23 mouse cellular contexts compared by ENCODE assay signal in the genomic region with DNA sequence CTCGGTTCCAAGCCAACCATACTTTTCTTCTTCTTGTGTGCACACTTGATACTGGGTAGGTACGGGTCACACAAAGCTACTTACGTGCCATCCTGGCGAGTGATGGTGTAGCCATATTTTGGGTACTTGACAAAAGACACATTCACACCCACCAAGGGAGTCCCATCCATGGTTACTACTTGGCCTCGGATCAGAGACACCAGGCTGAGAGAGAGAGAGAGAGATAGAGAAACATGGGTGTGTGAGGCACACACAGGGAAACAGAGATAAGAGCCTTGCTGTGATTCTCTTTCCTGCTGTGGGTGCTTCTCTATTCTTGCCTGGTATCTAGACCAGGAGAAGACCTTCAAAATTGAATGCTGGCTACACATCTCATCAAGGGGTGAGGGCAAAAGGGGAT.
DNase-seq lines count a peak whose midpoint lies in the region; ATAC-seq and TF ChIP-seq lines count a peak whose summit lies in the region.
"Had no signal": no experiment of that assay in that cellular context is flagged by ENCODE, and none has a peak within 500 bp of the region (broad histone marks: within the 10 kb centered on the region; RNA-seq: fewer than 3 reads in every experiment).

No protein-coding gene starts in this region.

- no peaks in the 10 kb centered on the region for H3K36me3 ChIP-seq in forebrain, embryonic 15.5 days
- H3K36me3 ChIP-seq in forebrain, embryonic 11.5 days (ENCODE audit: control insufficient read depth, insufficient read depth, low read length) = no peaks in the 10 kb centered on the region
- 0 out of 2 replicates have a peak, but pooled peaks cover 4% of the 10 kb centered on the region for H3K36me3 ChIP-seq in neural tube, embryonic 13.5 days
- H3K36me3 ChIP-seq in neural tube, embryonic 15.5 days = no peaks in the 10 kb centered on the region
- H3K36me3 ChIP-seq: embryonic facial prominence, embryonic 12.5 days; limb, embryonic 12.5 days; liver, embryonic 15.5 days; lung, embryonic 15.5 days; stomach, embryonic 15.5 days had no signal

- 69% methylated on average over 5 of the region's 5 CpGs for WGBS in forebrain, embryonic 15.5 days
- 89% methylated on average over 5 of the region's 5 CpGs for WGBS in forebrain, embryonic 11.5 days
- WGBS in neural tube, embryonic 13.5 days = 91% methylated on average over 5 of the region's 5 CpGs
- WGBS in neural tube, embryonic 15.5 days = 92% methylated on average over 5 of the region's 5 CpGs

- H3K4me1 ChIP-seq in forebrain, embryonic 15.5 days = peaks cover 41% of the 10 kb centered on the region
- H3K4me1 ChIP-seq in forebrain, embryonic 11.5 days (replicated peaks; ENCODE audit: control insufficient read depth, insufficient read depth, low read length) = 0 out of 2 replicates have a peak, but pooled peaks cover 2% of the 10 kb centered on the region
- peaks cover 15% of the 10 kb centered on the region for H3K4me1 ChIP-seq in neural tube, embryonic 13.5 days (replicated peaks)
- H3K4me1 ChIP-seq in neural tube, embryonic 15.5 days = peaks cover 24% of the 10 kb centered on the region
- H3K4me1 ChIP-seq: embryonic facial prominence, embryonic 12.5 days; limb, embryonic 12.5 days; liver, embryonic 15.5 days; stomach, embryonic 15.5 days had no signal

- no peak overlapping the region for H3K9ac ChIP-seq in forebrain, embryonic 15.5 days (replicated peaks)
- H3K9ac ChIP-seq in forebrain, embryonic 11.5 days (ENCODE audit: low read length) = no peak overlapping the region
- no peak overlapping the region for H3K9ac ChIP-seq in neural tube, embryonic 13.5 days
- no peak overlapping the region for H3K9ac ChIP-seq in neural tube, embryonic 15.5 days (replicated peaks)
- H3K9ac ChIP-seq: embryonic facial prominence, embryonic 12.5 days; limb, embryonic 12.5 days; liver, embryonic 15.5 days; lung, embryonic 15.5 days; stomach, embryonic 15.5 days had no signal

- DNase-seq in forebrain, embryonic 11.5 days (ENCODE audit: low spot score) = no peak
- DNase-seq in layer of hippocampus, adult 2 months (ENCODE audit: low spot score in 2 of 2) = no peak
- DNase-seq in layer of hippocampus, adult 9-10 months (ENCODE audit: low spot score) = no peak
- no peak for DNase-seq in neural tube, embryonic 10.5 days (ENCODE audit: extremely low spot score, low spot score)
- no peak for DNase-seq in left cerebral cortex, adult 11 months (ENCODE audit: low spot score)
- DNase-seq: adrenal gland, postnatal 25 days; B cell, adult 2 months; embryo, embryonic 11 days; gastrocnemius, postnatal 36 days; kidney, adult 9 months; kidney, postnatal 10 days; lung, postnatal 36 days had no signal

- H3K9me3 ChIP-seq in forebrain, embryonic 15.5 days = no peaks in the 10 kb centered on the region
- H3K9me3 ChIP-seq in forebrain, embryonic 11.5 days (ENCODE audit: control insufficient read depth, low read length) = no peaks in the 10 kb centered on the region
- no peaks in the 10 kb centered on the region for H3K9me3 ChIP-seq in neural tube, embryonic 13.5 days
- no peaks in the 10 kb centered on the region for H3K9me3 ChIP-seq in neural tube, embryonic 15.5 days (replicated peaks)
- H3K9me3 ChIP-seq: embryonic facial prominence, embryonic 12.5 days; limb, embryonic 12.5 days; liver, embryonic 15.5 days; lung, embryonic 15.5 days; stomach, embryonic 15.5 days had no signal

- no peak for TF ChIP-seq CTCF in layer of hippocampus, adult 2 months (conservative IDR thresholded peaks at IDR 0.05)

- no peaks in the 10 kb centered on the region for H3K27me3 ChIP-seq in forebrain, embryonic 15.5 days
- H3K27me3 ChIP-seq in forebrain, embryonic 11.5 days (ENCODE audit: control insufficient read depth, insufficient read depth, low read length) = no peaks in the 10 kb centered on the region
- no peaks in the 10 kb centered on the region for H3K27me3 ChIP-seq in neural tube, embryonic 13.5 days
- H3K27me3 ChIP-seq in neural tube, embryonic 15.5 days (replicated peaks) = no peaks in the 10 kb centered on the region
- H3K27me3 ChIP-seq: limb, embryonic 12.5 days; liver, embryonic 15.5 days; lung, embryonic 15.5 days; stomach, embryonic 15.5 days had no signal

- no peak overlapping the region for H3K4me3 ChIP-seq in forebrain, embryonic 15.5 days
- no peak overlapping the region for H3K4me3 ChIP-seq in forebrain, embryonic 11.5 days (ENCODE audit: low read depth, low read length)
- H3K4me3 ChIP-seq in layer of hippocampus, adult 2 months = no peak overlapping the region
- H3K4me3 ChIP-seq in neural tube, embryonic 13.5 days = no peak overlapping the region
- H3K4me3 ChIP-seq in neural tube, embryonic 15.5 days (replicated peaks) = no peak overlapping the region
- H3K4me3 ChIP-seq: embryonic facial prominence, embryonic 12.5 days; left cerebral cortex, adult 2 months; limb, embryonic 12.5 days; liver, embryonic 15.5 days; lung, embryonic 15.5 days; stomach, embryonic 15.5 days had no signal

- ATAC-seq in forebrain, embryonic 15.5 days (replicated peaks) = peak; percentile 23; the same call in 1 of the 2 replicates
- ATAC-seq in forebrain, embryonic 11.5 days (replicated peaks; ENCODE audit: low FRiP score) = no peak
- no peak for ATAC-seq in neural tube, embryonic 13.5 days (ENCODE audit: low read depth)
- ATAC-seq in neural tube, embryonic 15.5 days (ENCODE audit: low FRiP score) = no peak
- ATAC-seq: intestine, postnatal 0 days had no signal

- H3K4me2 ChIP-seq in forebrain, embryonic 15.5 days (replicated peaks) = no peak overlapping the region
- H3K4me2 ChIP-seq in forebrain, embryonic 11.5 days (ENCODE audit: low read depth, low read length, severe bottlenecking) = no peak overlapping the region
- H3K4me2 ChIP-seq in neural tube, embryonic 13.5 days = no peak overlapping the region
- no peak overlapping the region for H3K4me2 ChIP-seq in neural tube, embryonic 15.5 days
- H3K4me2 ChIP-seq: embryonic facial prominence, embryonic 12.5 days; heart, embryonic 11.5 days; limb, embryonic 12.5 days; liver, embryonic 15.5 days; lung, embryonic 15.5 days; stomach, embryonic 15.5 days had no signal

- H3K27ac ChIP-seq in forebrain, embryonic 15.5 days (replicated peaks) = peak overlapping the region; percentile 74
- no peak overlapping the region for H3K27ac ChIP-seq in forebrain, embryonic 11.5 days (ENCODE audit: low read depth, low read length)
- H3K27ac ChIP-seq in layer of hippocampus, adult 2 months = peak overlapping the region; percentile 55; the same call in 1 of the 2 replicates
- peak overlapping the region; percentile 42; the same call in 1 of the 2 replicates for H3K27ac ChIP-seq in neural tube, embryonic 13.5 days (replicated peaks)
- peak overlapping the region; percentile 20 for H3K27ac ChIP-seq in neural tube, embryonic 15.5 days (replicated peaks)
- H3K27ac ChIP-seq: embryonic facial prominence, embryonic 12.5 days; left cerebral cortex, adult 2 months; limb, embryonic 12.5 days; liver, embryonic 15.5 days; lung, embryonic 15.5 days; stomach, embryonic 15.5 days had no signal
